Mouse (Mus musculus): ENCODE data around the gene Smad3. TPM values are rescaled to one million over a fixed set of nuclear protein-coding genes. Genes with fewer than 3 reads are reported as not detected.

The Smad3 gene
- polyA plus RNA-seq, 1 experiment from 2014 or later, result 8.7 TPM

- Histone ChIP-seq H3K4me2 (0 out of 2 replicates have a peak overlapping the region, but pooled peaks have one; percentile 5), H3K4me1 (peaks cover 38% of the 10 kb centered on the region), H3K36me3 (no peaks in the 10 kb centered on the region), H3K27ac (replicated peaks) (peak overlapping the region; percentile 18; the same call in 1 of the 2 replicates), H3K9ac (replicated peaks) (no peak overlapping the region), H3K4me3 (replicated peaks) (no peak overlapping the region), H3K9me3 (replicated peaks) (no peaks in the 10 kb centered on the region), H3K27me3 (replicated peaks) (no peaks in the 10 kb centered on the region)
- 16% methylated on average over 18 of the region's 18 CpGs for WGBS
- ATAC-seq (ENCODE audit: low FRiP score), result no peak
Observed at GRCm38 (mm10) chr9:63716150-63717138, 41.4 kb downstream of the Smad3 start.

- Histone ChIP-seq H3K27me3 (replicated peaks) (no peaks in the 10 kb centered on the region), H3K4me3 (replicated peaks) (no peak overlapping the region), H3K4me1 (peaks cover 38% of the 10 kb centered on the region), H3K9ac (replicated peaks) (no peak overlapping the region), H3K36me3 (no peaks in the 10 kb centered on the region), H3K9me3 (replicated peaks) (no peaks in the 10 kb centered on the region), H3K27ac (replicated peaks) (no peak overlapping the region), H3K4me2 (no peak overlapping the region)
- WGBS, result 77% methylated on average over 6 of the region's 6 CpGs
- no peak for ATAC-seq (ENCODE audit: low FRiP score)
Observed at GRCm38 (mm10) chr9:63714572-63714971, 43.2 kb downstream of the Smad3 start.

GRCm38 (mm10) chr9:63712838-63713237, 45.0 kb downstream of the Smad3 start:
- no peak overlapping the region for H3K4me3 ChIP-seq (replicated peaks)
- ATAC-seq (ENCODE audit: low FRiP score), result peak; percentile 55; the same call in 1 of the 2 replicates
- no peaks in the 10 kb centered on the region for H3K36me3 ChIP-seq
- peaks cover 33% of the 10 kb centered on the region for H3K4me1 ChIP-seq
- no peak overlapping the region for H3K4me2 ChIP-seq
- H3K9me3 ChIP-seq (replicated peaks), result no peaks in the 10 kb centered on the region
- no peak overlapping the region for H3K27ac ChIP-seq (replicated peaks)
- WGBS, result 55% methylated on average over 6 of the region's 6 CpGs
- H3K9ac ChIP-seq (replicated peaks), result no peak overlapping the region
- no peaks in the 10 kb centered on the region for H3K27me3 ChIP-seq (replicated peaks)

DNA sequence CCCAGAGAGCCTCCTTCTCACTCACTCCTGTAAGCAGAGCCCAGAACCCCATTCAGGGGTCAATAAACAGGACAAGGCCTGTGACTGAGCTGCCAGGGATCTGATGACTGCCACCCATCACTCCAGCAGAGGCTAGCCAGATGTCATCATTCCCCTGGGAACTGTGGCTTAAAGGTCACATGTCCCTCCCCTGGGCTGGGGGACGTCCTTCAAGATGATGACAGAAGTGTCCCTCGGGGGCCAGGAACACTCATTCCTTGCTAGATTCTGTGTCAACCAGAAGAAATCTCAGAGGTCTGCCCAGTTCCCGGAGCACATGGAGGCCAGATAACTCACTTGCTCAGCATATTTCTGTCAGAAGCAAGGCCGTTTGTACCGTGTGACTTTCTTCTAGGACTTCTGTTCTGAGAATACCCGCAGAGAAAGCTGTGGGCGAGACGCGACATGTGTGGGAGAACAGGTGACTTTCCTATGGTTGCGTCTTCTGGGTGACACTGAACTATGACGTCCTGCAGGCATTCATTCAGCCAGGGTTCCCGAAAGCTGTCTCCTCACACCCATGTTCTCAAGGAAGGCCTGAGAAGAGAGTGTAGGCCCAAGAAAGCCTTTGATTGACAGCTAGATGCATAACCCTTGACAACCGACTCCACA, 46.1 kb downstream of the Smad3 start:
- H3K36me3 ChIP-seq, result no peaks in the 10 kb centered on the region
- no peak overlapping the region for H3K4me2 ChIP-seq
- 87% methylated on average over 13 of the region's 13 CpGs for WGBS
- H3K4me3 ChIP-seq (replicated peaks), result no peak overlapping the region
- no peak overlapping the region for H3K27ac ChIP-seq (replicated peaks)
- H3K27me3 ChIP-seq (replicated peaks), result no peaks in the 10 kb centered on the region
- H3K9ac ChIP-seq (replicated peaks), result no peak overlapping the region
- ATAC-seq (ENCODE audit: low FRiP score), result no peak
- no peaks in the 10 kb centered on the region for H3K9me3 ChIP-seq (replicated peaks)
- peaks cover 34% of the 10 kb centered on the region for H3K4me1 ChIP-seq

DNA sequence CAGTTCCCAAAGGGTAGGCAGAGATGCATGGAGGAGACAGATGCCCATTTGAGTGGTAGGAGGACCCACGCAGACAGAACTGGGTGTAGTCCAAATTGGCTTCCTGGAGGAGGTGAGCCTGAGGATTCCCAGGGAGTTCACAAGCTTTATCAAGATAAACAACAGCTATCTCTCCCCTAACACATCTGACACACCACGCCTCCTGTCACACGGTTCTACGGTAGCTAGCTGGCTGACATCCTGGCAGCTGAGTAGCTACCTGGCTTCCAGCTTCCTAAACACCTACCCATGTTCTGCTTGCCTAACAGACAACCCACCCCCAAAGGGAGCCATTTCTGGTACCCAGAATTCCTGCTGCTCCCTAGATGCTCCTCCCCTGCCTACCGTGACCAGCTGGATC, 47.9 kb downstream of the Smad3 start:
- H3K9ac ChIP-seq (replicated peaks), result no peak overlapping the region
- no peak overlapping the region for H3K27ac ChIP-seq (replicated peaks)
- no peaks in the 10 kb centered on the region for H3K27me3 ChIP-seq (replicated peaks)
- H3K4me1 ChIP-seq, result peaks cover 30% of the 10 kb centered on the region
- no peak overlapping the region for H3K4me3 ChIP-seq (replicated peaks)
- H3K9me3 ChIP-seq (replicated peaks), result no peaks in the 10 kb centered on the region
- WGBS, result 98% methylated on average over 5 of the region's 5 CpGs
- no peaks in the 10 kb centered on the region for H3K36me3 ChIP-seq
- H3K4me2 ChIP-seq, result no peak overlapping the region
- ATAC-seq (ENCODE audit: low FRiP score), result no peak

DNA sequence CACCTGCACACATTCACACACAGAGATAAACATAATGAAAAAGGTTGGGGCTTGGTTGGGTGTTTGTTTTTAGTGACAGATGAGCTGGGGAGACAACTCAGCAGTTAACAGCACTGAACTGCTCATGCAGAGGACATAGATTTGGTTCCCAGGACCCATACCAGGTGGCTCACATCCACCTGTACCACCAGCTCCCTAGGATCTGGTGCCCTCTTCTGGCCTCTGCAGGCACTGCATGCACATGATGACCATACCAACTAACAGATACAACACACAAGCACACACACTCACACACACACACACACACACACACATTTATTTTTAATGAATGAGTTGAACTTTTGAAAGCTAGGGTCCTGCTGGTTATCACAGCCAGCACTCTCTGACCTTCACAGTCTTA, 48.5 kb downstream of the Smad3 start:
- ATAC-seq (ENCODE audit: low FRiP score), result no peak
- Histone ChIP-seq H3K27ac (replicated peaks) (no peak overlapping the region), H3K4me2 (no peak overlapping the region)

DNA sequence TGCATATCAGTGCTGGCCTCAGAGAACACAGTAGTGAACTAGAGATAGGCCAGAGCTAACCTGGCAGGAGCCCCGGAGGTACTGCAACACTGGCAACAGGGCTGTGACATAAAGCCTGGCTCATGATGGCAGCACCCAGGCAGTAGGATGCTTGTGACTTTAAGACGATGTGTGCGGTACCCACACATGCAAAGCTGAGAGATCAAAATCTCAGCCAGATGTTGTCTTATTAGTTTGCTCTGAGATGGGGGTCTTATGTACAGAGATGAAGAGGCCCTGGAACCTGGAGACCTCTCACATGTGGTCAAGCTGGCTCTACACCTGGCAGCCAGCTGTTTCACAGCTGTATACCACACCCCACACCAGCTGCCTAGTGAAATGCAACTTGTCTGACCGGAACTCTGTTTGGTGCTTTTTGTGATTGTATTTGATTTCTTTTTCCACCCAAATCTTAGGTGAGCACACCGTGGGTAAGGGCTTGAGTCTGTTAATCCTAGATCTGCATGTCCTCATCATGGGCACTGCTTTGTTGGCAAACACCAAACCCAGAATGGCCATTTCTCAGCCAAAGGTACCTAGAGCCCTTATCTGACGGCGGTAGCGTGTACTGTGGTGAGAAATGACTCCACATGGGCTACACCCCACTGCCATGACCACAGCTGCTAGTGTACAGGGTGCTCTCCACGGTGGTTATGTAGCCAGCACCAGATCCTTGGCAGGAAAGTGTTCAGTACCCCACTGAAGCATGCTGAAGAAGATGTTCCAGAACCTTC, 49.8 kb downstream of the Smad3 start:
- WGBS, result 87% methylated on average over 9 of the region's 9 CpGs

More for the DNA sequence above, 48.5 kb downstream of the Smad3 start:
- no peak overlapping the region for H3K9ac ChIP-seq (replicated peaks)
- H3K4me3 ChIP-seq (replicated peaks), result no peak overlapping the region
- peaks cover 30% of the 10 kb centered on the region for H3K4me1 ChIP-seq
- H3K36me3 ChIP-seq, result no peaks in the 10 kb centered on the region
- H3K27me3 ChIP-seq (replicated peaks), result no peaks in the 10 kb centered on the region
- H3K9me3 ChIP-seq (replicated peaks), result no peaks in the 10 kb centered on the region

GRCm38 (mm10) chr9:63706152-63706733, 51.6 kb downstream of the Smad3 start:
- 36% methylated on average over 9 of the region's 9 CpGs for WGBS
- ATAC-seq (ENCODE audit: low FRiP score), result no peak
- no peak overlapping the region for H3K4me3 ChIP-seq (replicated peaks)
- H3K4me2 ChIP-seq, result no peak overlapping the region
- H3K27ac ChIP-seq (replicated peaks), result peak overlapping the region; percentile 29; the same call in 1 of the 2 replicates
- H3K9ac ChIP-seq (replicated peaks), result no peak overlapping the region
- peaks cover 31% of the 10 kb centered on the region for H3K4me1 ChIP-seq
- no peaks in the 10 kb centered on the region for H3K27me3 ChIP-seq (replicated peaks)
- H3K36me3 ChIP-seq, result no peaks in the 10 kb centered on the region
- no peaks in the 10 kb centered on the region for H3K9me3 ChIP-seq (replicated peaks)

More for the DNA sequence above, 49.8 kb downstream of the Smad3 start:
- ATAC-seq (ENCODE audit: low FRiP score), result no peak
- Histone ChIP-seq H3K27me3 (replicated peaks) (no peaks in the 10 kb centered on the region), H3K36me3 (no peaks in the 10 kb centered on the region), H3K9me3 (replicated peaks) (no peaks in the 10 kb centered on the region), H3K4me2 (no peak overlapping the region), H3K4me3 (replicated peaks) (no peak overlapping the region), H3K4me1 (peaks cover 29% of the 10 kb centered on the region), H3K9ac (replicated peaks) (no peak overlapping the region), H3K27ac (replicated peaks) (no peak overlapping the region)

DNA sequence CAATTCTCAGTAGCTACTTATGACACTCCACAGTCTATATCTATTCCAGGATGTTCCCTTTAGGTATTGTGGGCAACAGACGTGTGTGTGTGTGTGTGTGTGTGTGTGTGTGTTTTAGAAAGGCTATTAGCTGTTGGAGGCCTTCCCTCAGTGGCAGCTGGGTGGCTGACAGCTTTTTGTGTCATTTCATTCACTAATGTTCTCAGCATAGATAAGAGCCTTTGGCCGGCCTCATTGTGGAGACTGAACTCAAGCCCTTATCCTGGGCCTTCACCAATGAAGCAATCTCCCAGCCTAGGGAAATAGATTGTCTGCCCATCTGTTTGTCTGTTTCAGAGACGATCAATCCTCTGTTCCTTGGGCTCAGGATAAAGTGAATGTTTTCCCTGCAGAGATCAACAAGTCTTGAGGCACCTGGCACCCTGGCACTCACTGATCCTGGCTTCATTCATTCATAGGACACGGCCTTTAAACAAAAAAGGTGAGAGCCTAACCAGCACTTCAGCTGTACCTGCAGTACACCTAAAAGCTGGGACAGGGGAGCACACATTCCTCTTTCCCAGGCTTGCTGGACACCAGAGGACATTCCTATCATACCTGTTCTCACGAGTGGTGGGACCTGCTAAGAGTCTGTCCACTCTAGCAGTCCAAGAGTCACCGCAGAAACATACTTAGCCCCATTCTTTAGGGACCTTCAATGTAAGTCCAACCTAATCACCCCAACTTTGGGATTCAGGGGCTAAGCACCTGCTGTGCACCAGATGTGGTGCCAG, 52.6 kb downstream of the Smad3 start:
- WGBS, result 76% methylated on average over 6 of the region's 6 CpGs
- H3K9me3 ChIP-seq (replicated peaks), result no peaks in the 10 kb centered on the region
- H3K9ac ChIP-seq (replicated peaks), result no peak overlapping the region
- ATAC-seq (ENCODE audit: low FRiP score), result no peak
- no peak overlapping the region for H3K4me2 ChIP-seq
- no peak overlapping the region for H3K4me3 ChIP-seq (replicated peaks)
- peaks cover 31% of the 10 kb centered on the region for H3K4me1 ChIP-seq
- H3K36me3 ChIP-seq, result no peaks in the 10 kb centered on the region
- H3K27ac ChIP-seq (replicated peaks), result no peak overlapping the region
- no peaks in the 10 kb centered on the region for H3K27me3 ChIP-seq (replicated peaks)

DNA sequence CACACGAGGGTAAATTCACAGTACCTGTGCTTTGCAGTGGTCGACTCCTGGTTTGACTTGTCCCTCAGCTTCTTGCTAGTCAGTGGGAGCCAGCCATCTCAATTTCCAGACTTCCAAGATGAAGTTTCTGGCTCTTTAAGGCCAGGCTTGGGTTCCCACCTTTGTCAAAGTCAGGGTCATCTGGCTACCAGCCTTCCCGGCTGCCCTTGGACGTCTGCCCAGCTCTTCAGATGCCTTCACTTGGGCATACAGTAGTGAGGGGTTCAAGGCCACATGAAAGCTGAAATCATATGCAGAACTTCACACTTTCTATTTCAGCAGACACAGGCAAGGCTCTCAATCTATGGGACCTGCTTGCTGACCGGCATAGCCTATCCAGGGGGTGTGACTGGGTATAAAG, 53.7 kb downstream of the Smad3 start:
- WGBS, result 79% methylated on average over 5 of the region's 5 CpGs
- H3K9me3 ChIP-seq (replicated peaks), result no peaks in the 10 kb centered on the region
- ATAC-seq (ENCODE audit: low FRiP score), result no peak

More for the DNA sequence above, 53.7 kb downstream of the Smad3 start:
- H3K36me3 ChIP-seq, result no peaks in the 10 kb centered on the region
- H3K4me3 ChIP-seq (replicated peaks), result no peak overlapping the region
- no peaks in the 10 kb centered on the region for H3K27me3 ChIP-seq (replicated peaks)
- H3K27ac ChIP-seq (replicated peaks), result no peak overlapping the region
- no peak overlapping the region for H3K4me2 ChIP-seq
- no peak overlapping the region for H3K9ac ChIP-seq (replicated peaks)
- peaks cover 33% of the 10 kb centered on the region for H3K4me1 ChIP-seq

Measured in neural tube, embryonic 15.5 days (tissue).